Mouse (Mus musculus) thymus, adult 2 months (tissue): Measurements from ENCODE around the gene Fmnl2.

ENCODE experiments used
- CTCF ChIP-seq: fragments of 200-500 bp; IDR thresholded peaks from 2 replicates; pipeline ENCODE4 v1.5.1; 2012; ENCODE audit warnings: mild to moderate bottlenecking, control low read depth, low read length, moderate library complexity, borderline replicate concordance; ENCODE audit not compliant: control insufficient read depth, poor library complexity, insufficient read depth; ENCODE audit errors: extremely low read depth
- POLR2A ChIP-seq: fragments of 200-500 bp; IDR thresholded peaks from 2 replicates; pipeline ENCODE4 v1.6.1; 2012; ENCODE audit warnings: mild to moderate bottlenecking, low read length, control low read depth, moderate library complexity; ENCODE audit not compliant: control insufficient read depth, poor library complexity, insufficient read depth; ENCODE audit errors: extremely low read depth

DNA sequence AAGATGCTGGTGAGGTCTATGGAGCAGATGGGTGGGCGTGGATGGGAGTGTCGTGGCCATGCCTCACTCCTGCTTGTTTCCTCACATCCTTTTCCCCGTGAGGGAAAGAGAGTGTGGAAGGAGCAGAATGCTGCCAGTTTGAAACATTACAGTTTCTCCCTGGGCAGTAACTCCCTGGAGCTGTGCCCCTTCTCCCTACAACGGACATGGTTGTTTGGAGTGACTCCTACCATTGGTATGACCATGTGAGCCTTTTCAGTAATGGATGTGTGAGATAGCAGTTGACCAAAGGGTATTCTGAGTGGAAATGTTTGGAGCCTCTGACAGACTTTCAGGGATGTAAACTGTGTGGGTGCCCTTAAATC is 5.1 kb downstream of the Fmnl2 start:
- TF ChIP-seq CTCF (no peak), POLR2A (no peak)
